Mouse (Mus musculus) brain, embryonic 14.5 days (tissue): ENCODE measurements around the gene Dstyk.

Experiments
- CTCF ChIP-seq: fragments of 200-500 bp; IDR thresholded peaks from 2 replicates; pipeline ENCODE4 v1.5.1; 2012; ENCODE audit warnings: inconsistent platforms, mild to moderate bottlenecking, moderate library complexity, borderline replicate concordance; ENCODE audit not compliant: insufficient read depth, insufficient read length; ENCODE audit errors: extremely low read depth
- POLR2A ChIP-seq: fragments of 200-500 bp; IDR thresholded peaks from 2 replicates; pipeline ENCODE4 v1.6.1; 2012; ENCODE audit warnings: mild to moderate bottlenecking, inconsistent platforms, borderline replicate concordance; ENCODE audit not compliant: poor library complexity, insufficient read depth, insufficient read length, severe bottlenecking; ENCODE audit errors: extremely low read depth

DNA sequence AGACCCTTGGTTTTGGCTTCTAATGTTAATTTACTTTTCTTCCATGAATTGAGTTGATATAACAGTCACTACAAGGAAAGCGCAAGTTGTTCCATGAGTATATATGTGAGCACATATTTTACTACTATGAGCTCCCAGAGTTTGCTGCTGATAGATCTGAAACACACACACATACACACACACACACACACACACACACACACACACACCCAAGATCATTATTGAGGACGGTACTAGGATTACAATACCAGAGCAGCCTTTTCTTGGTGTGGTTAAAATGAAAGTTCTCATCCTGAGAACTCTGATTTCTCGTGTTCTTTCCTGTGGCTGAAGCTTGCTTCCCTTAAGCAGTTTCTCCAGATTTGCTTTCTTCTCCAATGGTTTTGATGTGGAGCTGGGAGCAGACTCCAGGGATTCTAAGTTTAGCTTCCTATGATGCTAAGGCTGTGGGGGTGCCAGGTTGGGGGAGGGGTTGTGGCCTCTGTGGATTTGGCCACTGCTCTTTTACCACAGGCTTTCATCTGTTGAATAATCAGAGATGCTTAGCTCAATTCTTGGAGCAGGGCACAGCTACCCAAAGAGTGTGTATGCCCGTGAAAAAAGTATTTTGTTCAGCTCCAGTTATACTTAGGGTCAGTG, 19.1 kb downstream of the Dstyk start:
- TF ChIP-seq CTCF: no peak
- TF ChIP-seq POLR2A: no peak
